Mouse (Mus musculus): ENCODE data around the gene Btg1-ps1. TPM values are rescaled to one million over a fixed set of nuclear protein-coding genes. Genes with fewer than 3 reads are reported as not detected.

Gene Btg1-ps1
- not detected in 2 replicates for polyA plus RNA-seq (2015; fragmentation: Nextera tagmentation; extraction: Ambion mirVana)

GRCm38 (mm10) chrX:38018597-38018996 is at the start of gene Btg1-ps1:
TSS of gene Btg1-ps1 (minus strand) at chrX:38018815.

GRCm38 (mm10) chrX:38066175-38066574 is 47.6 kb upstream of the Btg1-ps1 start, which contains the start of gene Rhox10:
TSS of gene Rhox10 (plus strand) at chrX:38066475.

GRCm38 (mm10) chrX:38043014-38043413 is 24.4 kb upstream of the Btg1-ps1 start, which contains the start of gene Btg1-ps2:
TSS of gene Btg1-ps2 (minus strand) at chrX:38043114.

Other genes starting within 250 kb of the Btg1-ps1 start
- gene Rhox5, start 214.0 kb downstream of the Btg1-ps1 start, polyA plus RNA-seq (2015; fragmentation: Nextera tagmentation; extraction: Ambion mirVana): 0.35 and 0.75 TPM in 2 replicates
- not detected in 2 replicates for gene Rhox6, start 191.9 kb downstream of the Btg1-ps1 start, polyA plus RNA-seq (2015; fragmentation: Nextera tagmentation; extraction: Ambion mirVana)
- not detected in 2 replicates for gene Rhox7a, start 187.1 kb downstream of the Btg1-ps1 start, polyA plus RNA-seq (2015; fragmentation: Nextera tagmentation; extraction: Ambion mirVana)
- not detected in 2 replicates for gene Rhox8, start 139.9 kb downstream of the Btg1-ps1 start, polyA plus RNA-seq (2015; fragmentation: Nextera tagmentation; extraction: Ambion mirVana)
- not detected in 2 replicates for gene Rhox7b, start 121.6 kb downstream of the Btg1-ps1 start, polyA plus RNA-seq (2015; fragmentation: Nextera tagmentation; extraction: Ambion mirVana)
- gene Rhox9, start 117.0 kb downstream of the Btg1-ps1 start, polyA plus RNA-seq (2015; fragmentation: Nextera tagmentation; extraction: Ambion mirVana): not detected in 2 replicates
- gene Btg1-ps2, start 24.3 kb upstream of the Btg1-ps1 start, polyA plus RNA-seq (2015; fragmentation: Nextera tagmentation; extraction: Ambion mirVana): not detected in 2 replicates
- not detected in 2 replicates for gene Rhox10, start 47.7 kb upstream of the Btg1-ps1 start, polyA plus RNA-seq (2015; fragmentation: Nextera tagmentation; extraction: Ambion mirVana)
- gene Rhox11, start 66.3 kb upstream of the Btg1-ps1 start, polyA plus RNA-seq (2015; fragmentation: Nextera tagmentation; extraction: Ambion mirVana): not detected in 2 replicates
- gene Rhox12, start 92.1 kb upstream of the Btg1-ps1 start, polyA plus RNA-seq (2015; fragmentation: Nextera tagmentation; extraction: Ambion mirVana): not detected in 2 replicates
- 0.18 TPM in 1 of 2 replicates, not detected in the other for gene Rhox13, start 102.4 kb upstream of the Btg1-ps1 start, polyA plus RNA-seq (2015; fragmentation: Nextera tagmentation; extraction: Ambion mirVana)
- 3.4 and 3.5 TPM in 2 replicates for gene Zbtb33, start 171.0 kb upstream of the Btg1-ps1 start, polyA plus RNA-seq (2015; fragmentation: Nextera tagmentation; extraction: Ambion mirVana)
- 51.9 and 55.0 TPM in 2 replicates for gene Tmem255a, start 233.6 kb upstream of the Btg1-ps1 start, polyA plus RNA-seq (2015; fragmentation: Nextera tagmentation; extraction: Ambion mirVana)